Comparison of ENCODE assay signal across 30 mouse cellular contexts in the genomic region with DNA sequence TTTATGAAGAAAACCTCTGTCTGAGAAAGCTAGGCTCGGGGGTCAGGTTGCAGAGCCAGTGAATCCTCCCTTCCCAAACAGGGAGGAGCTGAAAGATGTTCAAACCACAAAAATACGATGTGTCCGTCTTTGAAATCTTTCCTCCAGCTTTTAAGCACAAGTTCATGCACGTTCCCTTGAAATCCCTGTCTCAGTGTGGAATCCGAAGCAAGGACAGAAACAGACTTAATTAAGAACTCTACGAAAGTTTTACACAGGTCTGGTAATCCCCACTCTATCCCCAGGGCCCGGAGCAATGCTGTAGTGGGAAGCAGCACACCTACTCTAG.
A peak's percentile ranks its signal among the peaks of the same experiment; 100 is the strongest.
DNase-seq lines count a peak whose midpoint lies in the region; ATAC-seq and TF ChIP-seq lines count a peak whose summit lies in the region.
"Had no signal": no experiment of that assay in that cellular context is flagged by ENCODE, and none has a peak within 500 bp of the region (broad histone marks: within the 10 kb centered on the region; RNA-seq: fewer than 3 reads in every experiment).

No protein-coding gene starts in this region.

- H3K9ac ChIP-seq in heart, embryonic 15.5 days, result no peak overlapping the region
- H3K9ac ChIP-seq in midbrain, embryonic 15.5 days, result no peak overlapping the region
- H3K9ac ChIP-seq: embryonic facial prominence, embryonic 15.5 days; forebrain, embryonic 13.5 days; hindbrain, embryonic 14.5 days; liver, embryonic 14.5 days; neural tube, embryonic 12.5 days had no signal

- ATAC-seq in heart, embryonic 15.5 days (replicated peaks; ENCODE audit: insufficient number of reproducible peaks, insufficient read depth, low FRiP score, low read depth), result no peak
- ATAC-seq in midbrain, embryonic 15.5 days (replicated peaks), result no peak
- ATAC-seq: forebrain, embryonic 13.5 days; inflammation-experienced regulatory T-cells, adult 6 months had no signal

- intact Hi-C loops in gastrocnemius, adult 2 months (cut with DNase I), result no loop called here

- H3K27ac ChIP-seq in gastrocnemius, adult 2 months, result peak overlapping the region; percentile 6; the same call in 1 of the 2 replicates
- H3K27ac ChIP-seq in heart, embryonic 15.5 days, result peak overlapping the region; percentile 50
- no peak overlapping the region for H3K27ac ChIP-seq in heart, embryonic 10.5 days
- H3K27ac ChIP-seq in midbrain, embryonic 10.5 days (replicated peaks), result 0 out of 2 replicates have a peak overlapping the region, but pooled peaks have one; percentile 2
- H3K27ac ChIP-seq in midbrain, embryonic 15.5 days, result no peak overlapping the region
- H3K27ac ChIP-seq: forebrain, embryonic 13.5 days; hindbrain, embryonic 14.5 days; liver, embryonic 14.5 days; macrophage; neural tube, embryonic 12.5 days; stomach, postnatal 0 days had no signal

- H3K4me3 ChIP-seq in gastrocnemius, adult 2 months, result no peak overlapping the region
- H3K4me3 ChIP-seq in heart, embryonic 15.5 days, result no peak overlapping the region
- H3K4me3 ChIP-seq in heart, embryonic 10.5 days, result no peak overlapping the region
- no peak overlapping the region for H3K4me3 ChIP-seq in midbrain, embryonic 10.5 days
- no peak overlapping the region for H3K4me3 ChIP-seq in midbrain, embryonic 15.5 days
- H3K4me3 ChIP-seq: embryonic facial prominence, embryonic 15.5 days; forebrain, embryonic 13.5 days; myocyte; neural tube, embryonic 12.5 days had no signal

- no peak overlapping the region for H3K4me2 ChIP-seq in heart, embryonic 15.5 days
- H3K4me2 ChIP-seq in midbrain, embryonic 15.5 days, result no peak overlapping the region
- H3K4me2 ChIP-seq: embryonic facial prominence, embryonic 15.5 days; forebrain, embryonic 13.5 days; hindbrain, embryonic 14.5 days; neural tube, embryonic 12.5 days had no signal

- H3K9me3 ChIP-seq in heart, embryonic 15.5 days (replicated peaks), result no peaks in the 10 kb centered on the region
- H3K9me3 ChIP-seq in heart, embryonic 10.5 days, result no peaks in the 10 kb centered on the region
- H3K9me3 ChIP-seq in midbrain, embryonic 10.5 days (replicated peaks), result no peaks in the 10 kb centered on the region
- no peaks in the 10 kb centered on the region for H3K9me3 ChIP-seq in midbrain, embryonic 15.5 days
- H3K9me3 ChIP-seq: embryonic facial prominence, embryonic 15.5 days; forebrain, embryonic 13.5 days; neural tube, embryonic 12.5 days had no signal

- H3K4me1 ChIP-seq in heart, embryonic 15.5 days (replicated peaks), result 0 out of 2 replicates have a peak, but pooled peaks cover 3% of the 10 kb centered on the region
- H3K4me1 ChIP-seq in heart, embryonic 10.5 days, result 0 out of 2 replicates have a peak, but pooled peaks cover 2% of the 10 kb centered on the region
- H3K4me1 ChIP-seq in midbrain, embryonic 10.5 days, result peaks cover 18% of the 10 kb centered on the region
- H3K4me1 ChIP-seq in midbrain, embryonic 15.5 days, result no peaks in the 10 kb centered on the region

- WGBS in heart, embryonic 15.5 days, result 72% methylated on average over 7 of the region's 7 CpGs
- WGBS in heart, embryonic 10.5 days, result 75% methylated on average over 7 of the region's 7 CpGs
- WGBS in midbrain, embryonic 10.5 days, result 65% methylated on average over 7 of the region's 7 CpGs
- 41% methylated on average over 7 of the region's 7 CpGs for WGBS in midbrain, embryonic 15.5 days

- DNase-seq in gastrocnemius, adult 2 months, result no peak
- DNase-seq in gastrocnemius, postnatal 10 days, result no peak
- DNase-seq in heart, embryonic 10.5 days (ENCODE audit: low spot score), result no peak
- DNase-seq in midbrain, embryonic 10.5 days (ENCODE audit: low spot score), result no peak
- DNase-seq in left cerebral cortex, adult 18-20 months (ENCODE audit: low spot score in 2 of 2), result no peak
- DNase-seq: adrenal gland, postnatal 10 days; cerebellum, adult 9-10 months; cerebellum, postnatal 36 days; gastrocnemius, postnatal 36 days; kidney, adult 11 months; kidney, postnatal 14 days; layer of hippocampus, adult 9-11 months; liver; lung, adult 2 months; lung, postnatal 10 days; right cerebral cortex, postnatal 4 days; thymus, adult 18-20 months; thymus, postnatal 25 days had no signal

- H3K27me3 ChIP-seq in heart, embryonic 15.5 days, result no peaks in the 10 kb centered on the region
- no peaks in the 10 kb centered on the region for H3K27me3 ChIP-seq in heart, embryonic 10.5 days (ENCODE audit: insufficient read depth, poor library complexity, severe bottlenecking)
- H3K27me3 ChIP-seq in midbrain, embryonic 10.5 days (ENCODE audit: low read depth, poor library complexity, severe bottlenecking), result no peaks in the 10 kb centered on the region
- H3K27me3 ChIP-seq in midbrain, embryonic 15.5 days (replicated peaks), result no peaks in the 10 kb centered on the region
- H3K27me3 ChIP-seq: embryonic facial prominence, embryonic 15.5 days; forebrain, embryonic 13.5 days; neural tube, embryonic 12.5 days had no signal

- TF ChIP-seq CTCF in gastrocnemius, adult 2 months (IDR thresholded peaks at IDR 0.05), result no peak

- H3K36me3 ChIP-seq in heart, embryonic 15.5 days, result no peaks in the 10 kb centered on the region
- no peaks in the 10 kb centered on the region for H3K36me3 ChIP-seq in heart, embryonic 10.5 days
- H3K36me3 ChIP-seq in midbrain, embryonic 10.5 days, result no peaks in the 10 kb centered on the region
- H3K36me3 ChIP-seq in midbrain, embryonic 15.5 days (replicated peaks), result no peaks in the 10 kb centered on the region
- H3K36me3 ChIP-seq: embryonic facial prominence, embryonic 15.5 days; G1E; neural tube, embryonic 12.5 days had no signal

Comparison
In these comparisons a context has a peak if more than half of its experiments do, and no peak if none do; other contexts are left out.
1. H3K27ac ChIP-seq: peak in gastrocnemius, adult 2 months (single experiment), heart, embryonic 15.5 days (single experiment) and midbrain, embryonic 10.5 days (single experiment); none in heart, embryonic 10.5 days (single experiment) and midbrain, embryonic 15.5 days (single experiment).